Mouse (Mus musculus) midbrain, embryonic 14.5 days (tissue): ENCODE results near the gene Sirt6. TPM values are rescaled to one million over a fixed set of nuclear protein-coding genes. Genes with fewer than 3 reads are reported as not detected.
"Not testable (repeated sequence)": the region's sequence is repeated elsewhere in the genome, so short reads cannot be mapped to it uniquely, and the experiment has no call there.

Source experiments
- ATAC-seq: fragments of 200-750 bp; cut with Nextera tagmentation; 2 replicates; pipeline ENCODE4 v1.8.0; 2017; ENCODE audit warnings: moderate number of reproducible peaks, moderate library complexity; ENCODE audit not compliant: low FRiP score, low TSS enrichment
- DNase-seq: peaks from one replicate; pipeline ENCODE4 v3.0.0-alpha.2; 2015
- H3K27ac ChIP-seq: fragments of 300-500 bp; sonication (generic); replicated peaks from 2 replicates; pipeline ENCODE4 v1.5.1; 2014; ENCODE audit warnings: mild to moderate bottlenecking, low read depth, low read length, moderate library complexity
- H3K27me3 ChIP-seq: fragments of 300-500 bp; sonication (generic); 2 replicates; pipeline ENCODE4 v1.6.1; 2014; ENCODE audit warnings: low read length, control low read depth, mixed read lengths; ENCODE audit not compliant: control insufficient read depth, insufficient read depth
- H3K36me3 ChIP-seq: fragments of 300-500 bp; sonication (generic); 2 replicates; pipeline ENCODE4 v1.6.1; 2014; ENCODE audit warnings: low read length, control low read depth; ENCODE audit not compliant: control insufficient read depth, insufficient read depth
- H3K4me1 ChIP-seq: fragments of 300-500 bp; sonication (generic); 2 replicates; pipeline ENCODE4 v1.6.1; 2014; ENCODE audit warnings: mild to moderate bottlenecking, antibody characterized with exemption, low read length, control low read depth; ENCODE audit not compliant: control insufficient read depth, insufficient read depth
- H3K4me2 ChIP-seq: fragments of 300-500 bp; sonication (generic); 2 replicates; pipeline ENCODE4 v1.6.1; 2014; ENCODE audit warnings: mild to moderate bottlenecking, low read length, moderate library complexity
- H3K4me3 ChIP-seq: fragments of 300-500 bp; sonication (generic); replicated peaks from 2 replicates; pipeline ENCODE4 v1.5.1; 2014; ENCODE audit warnings: low read depth, low read length
- H3K9ac ChIP-seq: fragments of 300-500 bp; sonication (generic); replicated peaks from 2 replicates; pipeline ENCODE4 v1.6.1; 2014; ENCODE audit warnings: mild to moderate bottlenecking, low read length, moderate library complexity
- H3K9me3 ChIP-seq: fragments of 300-500 bp; sonication (generic); 2 replicates; pipeline ENCODE4 v1.6.1; 2016; ENCODE audit warnings: low read length, control low read depth, mixed read lengths; ENCODE audit not compliant: control insufficient read depth
- WGBS: fragments of 180-500 bp; shearing (Covaris S2); extraction: QIAGEN DNeasy Blood & Tissue Kit; methylation state at CpG from one replicate; pipeline ENCODE4 v1.1.7; 2014; 5-methylcytosine and 5-hydroxymethylcytosine counted together
- polyA plus RNA-seq: library from polyadenylated mRNA; unstranded; fragments of >200 nt; fragmentation: Nextera tagmentation; extraction: Ambion mirVana; gene quantifications from 2 replicates; pipeline ENCODE4 v1.2.1, GENCODE M21; 2014

Gene Sirt6
- polyA plus RNA-seq, 1 experiment from 2014 or later = 47.7 TPM

DNA sequence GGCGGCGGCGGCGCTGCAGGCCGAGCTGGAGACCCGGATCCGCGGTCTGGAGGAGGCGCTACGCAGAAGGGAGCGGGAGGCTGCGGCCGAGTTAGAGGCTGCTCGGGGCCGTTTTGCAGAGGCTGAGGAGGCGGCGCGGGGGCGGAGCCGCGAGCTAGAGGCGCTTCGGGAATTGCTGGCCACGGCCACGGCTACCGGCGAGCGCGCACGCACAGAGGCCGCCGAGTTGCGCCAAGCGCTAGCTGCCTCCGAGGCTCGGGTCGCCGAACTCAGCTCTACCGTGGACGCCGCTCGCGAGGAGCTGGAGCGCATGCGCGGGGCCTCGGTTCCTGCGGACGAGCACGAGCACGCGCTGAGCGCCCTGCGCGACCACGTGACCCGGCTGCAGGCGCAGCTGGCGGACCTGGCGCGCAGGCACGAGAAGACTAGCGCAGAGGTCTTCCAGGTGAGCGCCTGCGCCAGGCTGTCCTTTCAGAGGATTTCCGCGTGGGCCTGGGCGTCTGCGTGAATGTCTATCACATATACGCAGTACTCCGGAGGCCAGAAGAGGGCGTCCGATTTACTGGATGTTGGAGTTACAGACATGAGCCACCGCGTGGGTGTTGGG lies 16.0 kb upstream of the Sirt6 start:
- peak; percentile 98 for DNase-seq

GRCm38 (mm10) chr10:81642648-81643448 lies 15.3 kb upstream of the Sirt6 start:
- Histone ChIP-seq H3K4me1 (peaks cover 22% of the 10 kb centered on the region), H3K4me3 (peak overlapping the region; percentile 70), H3K27ac (peak overlapping the region; percentile 96), H3K36me3 (no peaks in the 10 kb centered on the region), H3K4me2 (peak overlapping the region; percentile 96), H3K27me3 (no peaks in the 10 kb centered on the region), H3K9me3 (no peaks in the 10 kb centered on the region), H3K9ac (peak overlapping the region; percentile 95)
- ATAC-seq (no peak; the same call in none of the 2 replicates), DNase-seq (no peak)
- 23% methylated on average over 24 of the region's 24 CpGs for WGBS

More for the DNA sequence above, 16.0 kb upstream of the Sirt6 start:
- Histone ChIP-seq H3K27me3 (no peaks in the 10 kb centered on the region), H3K9ac (peak overlapping the region; percentile 95), H3K4me3 (peak overlapping the region; percentile 70), H3K4me1 (peaks cover 22% of the 10 kb centered on the region), H3K27ac (peak overlapping the region; percentile 96), H3K36me3 (no peaks in the 10 kb centered on the region), H3K4me2 (peak overlapping the region; percentile 96), H3K9me3 (no peaks in the 10 kb centered on the region)
- WGBS = under 1% methylated on average over 75 of the region's 75 CpGs
- ATAC-seq = peak; percentile 88

- 78% methylated on average over 8 of the region's 8 CpGs for WGBS
- DNase-seq (no peak), ATAC-seq (no peak)
- Histone ChIP-seq H3K9me3 (no peaks in the 10 kb centered on the region), H3K4me1 (peaks cover 22% of the 10 kb centered on the region), H3K4me3 (peak overlapping the region; percentile 70), H3K9ac (peak overlapping the region; percentile 95), H3K27me3 (no peaks in the 10 kb centered on the region), H3K27ac (no peak overlapping the region), H3K4me2 (peak overlapping the region; percentile 96), H3K36me3 (no peaks in the 10 kb centered on the region)
These were observed 14.5 kb upstream of the Sirt6 start for GRCm38 (mm10) chr10:81641978-81642647.

- DNase-seq (no peak), ATAC-seq (no peak)
- peaks cover 22% of the 10 kb centered on the region for H3K4me1 ChIP-seq
- H3K27ac ChIP-seq = no peak overlapping the region
- H3K4me2 ChIP-seq = peak overlapping the region; percentile 96; the same call in 1 of the 2 replicates
- H3K4me3 ChIP-seq = no peak overlapping the region
- no peaks in the 10 kb centered on the region for H3K36me3 ChIP-seq
- H3K9me3 ChIP-seq = no peaks in the 10 kb centered on the region
- H3K9ac ChIP-seq = no peak overlapping the region
- 93% methylated on average over 2 of the region's 2 CpGs for WGBS
- no peaks in the 10 kb centered on the region for H3K27me3 ChIP-seq
These were observed 14.0 kb upstream of the Sirt6 start for GRCm38 (mm10) chr10:81641566-81641965.

- DNase-seq, ATAC-seq, H3K4me2 ChIP-seq, H3K9ac ChIP-seq, H3K36me3 ChIP-seq, H3K9me3 ChIP-seq, H3K27ac ChIP-seq, H3K4me3 ChIP-seq, H3K27me3 ChIP-seq: not testable (repeated sequence)
- peaks cover 22% of the 10 kb centered on the region for H3K4me1 ChIP-seq
- WGBS = 40% methylated on average over 4 of the region's 4 CpGs
These were observed 13.2 kb upstream of the Sirt6 start for GRCm38 (mm10) chr10:81640825-81641224.

- 81% methylated on average over 6 of the region's 6 CpGs for WGBS
- ATAC-seq (no peak), DNase-seq (no peak)
These were observed 10.5 kb upstream of the Sirt6 start for GRCm38 (mm10) chr10:81638101-81638500.

GRCm38 (mm10) chr10:81636338-81636737 lies 8.7 kb upstream of the Sirt6 start:
- Histone ChIP-seq H3K4me2 (no peak overlapping the region), H3K36me3 (no peaks in the 10 kb centered on the region), H3K27me3 (no peaks in the 10 kb centered on the region), H3K9ac (no peak overlapping the region), H3K9me3 (no peaks in the 10 kb centered on the region), H3K4me3 (no peak overlapping the region), H3K4me1 (0 out of 2 replicates have a peak, but pooled peaks cover 13% of the 10 kb centered on the region), H3K27ac (no peak overlapping the region)
- ATAC-seq (no peak), DNase-seq (no peak)
- WGBS = 19% methylated on average over 8 of the region's 8 CpGs

More at GRCm38 (mm10) chr10:81638101-81638500, 10.5 kb upstream of the Sirt6 start:
- Histone ChIP-seq H3K4me3 (no peak overlapping the region), H3K36me3 (no peaks in the 10 kb centered on the region), H3K9me3 (no peaks in the 10 kb centered on the region), H3K9ac (no peak overlapping the region), H3K4me2 (no peak overlapping the region), H3K4me1 (peaks cover 30% of the 10 kb centered on the region), H3K27ac (no peak overlapping the region), H3K27me3 (no peaks in the 10 kb centered on the region)

GRCm38 (mm10) chr10:81633253-81634099 lies 5.9 kb upstream of the Sirt6 start:
- 0 out of 2 replicates have a peak overlapping the region, but pooled peaks have one; percentile 41 for H3K27ac ChIP-seq
- no peaks in the 10 kb centered on the region for H3K36me3 ChIP-seq
- H3K4me1 ChIP-seq = 0 out of 2 replicates have a peak, but pooled peaks cover 9% of the 10 kb centered on the region
- H3K27me3 ChIP-seq = no peaks in the 10 kb centered on the region
- H3K4me3 ChIP-seq = peak overlapping the region; percentile 41
- WGBS = 4% methylated on average over 37 of the region's 37 CpGs
- no peaks in the 10 kb centered on the region for H3K9me3 ChIP-seq
- peak overlapping the region; percentile 72 for H3K4me2 ChIP-seq
- ATAC-seq (peak; percentile 80), DNase-seq (peak; percentile 84)
- H3K9ac ChIP-seq = peak overlapping the region; percentile 56
